Mouse (Mus musculus) hindbrain, embryonic 12.5 days (tissue): ENCODE data around the gene Tmprss15. TPM values are rescaled to one million over a fixed set of nuclear protein-coding genes. Genes with fewer than 3 reads are reported as not detected.

ENCODE experiments used
- ATAC-seq: fragments of 200-750 bp; cut with Nextera tagmentation; 2 replicates; pipeline ENCODE4 v1.8.0; 2017; ENCODE audit warnings: moderate TSS enrichment; ENCODE audit not compliant: low FRiP score
- H3K27ac ChIP-seq: fragments of 300-500 bp; sonication (generic); 2 replicates; pipeline ENCODE4 v1.5.1; 2016; ENCODE audit warnings: mild to moderate bottlenecking
- H3K27me3 ChIP-seq: fragments of 300-500 bp; sonication (generic); 2 replicates; pipeline ENCODE4 v1.6.1; 2016; ENCODE audit warnings: mild to moderate bottlenecking
- H3K36me3 ChIP-seq: fragments of 300-500 bp; sonication (generic); 2 replicates; pipeline ENCODE4 v1.6.1; 2016; ENCODE audit warnings: mild to moderate bottlenecking
- H3K4me1 ChIP-seq: fragments of 300-500 bp; sonication (generic); 2 replicates; pipeline ENCODE4 v1.6.1; 2016
- H3K4me2 ChIP-seq: fragments of 300-500 bp; sonication (generic); replicated peaks from 2 replicates; pipeline ENCODE4 v1.6.1; 2016; ENCODE audit warnings: mild to moderate bottlenecking
- H3K4me3 ChIP-seq: fragments of 300-500 bp; sonication (generic); 2 replicates; pipeline ENCODE4 v1.5.1; 2016; ENCODE audit warnings: mild to moderate bottlenecking
- H3K9ac ChIP-seq: fragments of 300-500 bp; sonication (generic); 2 replicates; pipeline ENCODE4 v1.6.1; 2016; ENCODE audit warnings: mild to moderate bottlenecking, moderate library complexity
- H3K9me3 ChIP-seq: fragments of 300-500 bp; sonication (generic); replicated peaks from 2 replicates; pipeline ENCODE4 v1.6.1; 2016; ENCODE audit warnings: mild to moderate bottlenecking
- WGBS: fragments of 180-500 bp; shearing (Covaris S2); methylation state at CpG from one replicate; pipeline ENCODE4 v1.1.7; 2016; 5-methylcytosine and 5-hydroxymethylcytosine counted together
- polyA plus RNA-seq: library from polyadenylated mRNA; unstranded; fragments of >200 nt; fragmentation: Nextera tagmentation; extraction: Ambion mirVana; gene quantifications from 2 replicates; pipeline ENCODE4 v1.2.1, GENCODE M21; 2016

Tmprss15 gene
- not detected in 2 replicates for polyA plus RNA-seq

DNA sequence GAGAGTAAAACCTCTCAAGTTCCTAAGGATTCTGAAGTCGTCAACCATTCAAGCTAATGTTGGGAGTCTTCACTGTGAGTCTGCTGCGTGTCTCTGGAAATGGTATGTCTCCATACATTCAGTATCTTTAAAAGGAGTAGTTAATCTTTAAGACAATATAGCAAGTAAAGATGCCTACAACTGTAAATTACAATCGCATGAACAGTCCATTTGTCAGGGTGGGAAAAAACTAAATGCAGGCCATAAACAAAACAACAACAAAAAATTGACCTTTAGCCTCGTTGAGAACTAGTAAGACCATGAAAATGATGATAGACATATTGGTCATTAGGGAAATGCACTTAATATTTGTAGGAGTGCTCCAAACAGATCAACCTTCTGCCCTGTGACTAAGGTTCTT is at the start of gene Tmprss15:
Tmprss15 (minus strand) TSS at position 101 of the 400 bp plus-strand sequence.
- no peak within 1 kb of the TSS for H3K4me3 ChIP-seq
- H3K4me2 ChIP-seq = no peak within 1 kb of the TSS
- no peaks in the 10 kb centered on the region for H3K27me3 ChIP-seq
- H3K9me3 ChIP-seq = no peaks in the 10 kb centered on the region
- H3K4me1 ChIP-seq = no peaks in the 10 kb centered on the region
- ATAC-seq = no peak
- no peak within 1 kb of the TSS for H3K27ac ChIP-seq
- no peak within 1 kb of the TSS for H3K9ac ChIP-seq
- 85% methylated on average over 4 of the region's 4 CpGs for whole genome bisulfite sequencing
- no peaks in the 10 kb centered on the region for H3K36me3 ChIP-seq

- Histone ChIP-seq H3K27me3 (no peaks in the 10 kb centered on the region), H3K4me2 (no peak overlapping the region), H3K4me3 (no peak overlapping the region), H3K9me3 (no peaks in the 10 kb centered on the region), H3K27ac (no peak overlapping the region), H3K9ac (no peak overlapping the region), H3K36me3 (no peaks in the 10 kb centered on the region), H3K4me1 (peaks cover 7% of the 10 kb centered on the region)
- WGBS = 68% methylated on average over 1 of the region's 1 CpGs
- 0 out of 2 replicates have a peak, but pooled peaks have one; percentile 26 for ATAC-seq
These were observed 24.0 kb upstream of the Tmprss15 start for GRCm38 (mm10) chr16:79114879-79115278.

- H3K27ac ChIP-seq = no peak overlapping the region
- H3K9ac ChIP-seq = no peak overlapping the region
- no peak for ATAC-seq
- H3K4me2 ChIP-seq = no peak overlapping the region
- WGBS = 29% methylated on average over 1 of the region's 1 CpGs
- H3K9me3 ChIP-seq = no peaks in the 10 kb centered on the region
- no peaks in the 10 kb centered on the region for H3K36me3 ChIP-seq
- H3K4me1 ChIP-seq = peaks cover 2% of the 10 kb centered on the region; the same call in 1 of the 2 replicates
- no peaks in the 10 kb centered on the region for H3K27me3 ChIP-seq
- H3K4me3 ChIP-seq = no peak overlapping the region
These were observed 18.6 kb upstream of the Tmprss15 start for GRCm38 (mm10) chr16:79109516-79109915.

DNA sequence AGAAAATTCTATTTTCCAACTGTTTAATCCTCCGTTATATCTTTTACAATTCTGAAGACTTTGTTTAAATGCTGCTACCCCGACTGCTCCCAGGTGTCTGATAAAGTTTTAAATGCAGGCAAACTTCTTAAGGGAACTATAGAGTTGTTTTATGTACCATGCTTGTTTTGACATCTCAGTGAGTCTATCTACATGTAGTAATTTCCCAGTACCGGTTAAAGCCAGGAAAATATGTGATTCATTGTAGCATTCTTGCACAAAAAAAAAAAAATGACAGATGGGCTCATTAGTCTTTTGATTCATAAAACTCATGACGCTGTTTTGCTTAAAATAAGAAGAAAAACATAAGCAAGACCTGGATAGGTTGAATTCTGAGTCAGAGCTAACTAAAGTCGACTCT is 18.1 kb upstream of the Tmprss15 start:
- no peak overlapping the region for H3K4me2 ChIP-seq
- H3K36me3 ChIP-seq = no peaks in the 10 kb centered on the region
- no peaks in the 10 kb centered on the region for H3K27me3 ChIP-seq
- ATAC-seq = no peak
- WGBS = 79% methylated on average over 5 of the region's 5 CpGs
- no peak overlapping the region for H3K27ac ChIP-seq
- no peak overlapping the region for H3K4me3 ChIP-seq
- H3K4me1 ChIP-seq = peaks cover under 1% of the 10 kb centered on the region; the same call in 1 of the 2 replicates
- no peaks in the 10 kb centered on the region for H3K9me3 ChIP-seq
- H3K9ac ChIP-seq = no peak overlapping the region

DNA sequence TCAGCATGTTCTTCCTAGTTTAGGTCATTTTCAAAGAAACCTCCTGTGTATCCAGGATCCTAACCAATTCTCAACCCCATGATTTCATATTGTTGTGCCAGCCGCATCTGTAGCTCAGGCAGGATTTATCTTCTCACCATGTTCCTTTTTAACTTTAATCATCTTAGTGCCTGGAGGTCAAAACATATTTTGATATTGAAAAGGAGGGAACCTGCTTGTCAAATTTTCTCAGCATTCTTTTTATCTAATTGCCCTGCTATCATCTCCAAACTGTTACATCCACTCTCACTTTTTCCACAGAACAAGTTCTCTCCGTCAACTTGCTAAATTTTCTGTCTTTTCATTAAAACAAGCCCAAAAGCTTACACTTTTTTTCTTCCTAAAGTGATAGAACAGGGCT is 9.4 kb upstream of the Tmprss15 start:
- no peak overlapping the region for H3K4me2 ChIP-seq
- no peak overlapping the region for H3K9ac ChIP-seq
- no peak overlapping the region for H3K27ac ChIP-seq
- H3K36me3 ChIP-seq = no peaks in the 10 kb centered on the region
- 88% methylated on average over 2 of the region's 2 CpGs for WGBS
- no peak for ATAC-seq
- H3K4me3 ChIP-seq = no peak overlapping the region
- H3K9me3 ChIP-seq = no peaks in the 10 kb centered on the region
- no peaks in the 10 kb centered on the region for H3K4me1 ChIP-seq
- no peaks in the 10 kb centered on the region for H3K27me3 ChIP-seq

DNA sequence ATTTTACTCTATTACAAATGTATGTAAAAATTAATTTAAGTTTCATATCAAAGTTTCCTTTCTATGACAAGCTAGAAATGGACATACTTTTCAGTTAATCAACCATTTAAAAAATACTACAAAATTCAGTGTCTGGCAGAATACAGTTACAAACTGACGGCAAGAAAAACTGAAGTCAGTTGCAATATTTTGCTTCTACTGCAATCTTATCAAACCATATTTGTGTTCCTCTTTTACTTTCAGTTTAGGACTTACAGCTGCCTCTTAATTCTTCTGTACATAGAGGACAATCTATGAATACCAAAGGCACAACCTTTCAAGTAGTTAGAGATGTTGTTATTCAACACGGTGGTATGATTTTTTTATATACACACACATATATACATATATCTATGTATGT is 7.4 kb upstream of the Tmprss15 start:
- no peak overlapping the region for H3K4me3 ChIP-seq
- 94% methylated on average over 2 of the region's 2 CpGs for WGBS
- H3K9me3 ChIP-seq = no peaks in the 10 kb centered on the region
- H3K9ac ChIP-seq = no peak overlapping the region
- no peak for ATAC-seq
- H3K27ac ChIP-seq = no peak overlapping the region
- H3K36me3 ChIP-seq = no peaks in the 10 kb centered on the region
- no peaks in the 10 kb centered on the region for H3K4me1 ChIP-seq
- H3K4me2 ChIP-seq = no peak overlapping the region
- H3K27me3 ChIP-seq = no peaks in the 10 kb centered on the region

DNA sequence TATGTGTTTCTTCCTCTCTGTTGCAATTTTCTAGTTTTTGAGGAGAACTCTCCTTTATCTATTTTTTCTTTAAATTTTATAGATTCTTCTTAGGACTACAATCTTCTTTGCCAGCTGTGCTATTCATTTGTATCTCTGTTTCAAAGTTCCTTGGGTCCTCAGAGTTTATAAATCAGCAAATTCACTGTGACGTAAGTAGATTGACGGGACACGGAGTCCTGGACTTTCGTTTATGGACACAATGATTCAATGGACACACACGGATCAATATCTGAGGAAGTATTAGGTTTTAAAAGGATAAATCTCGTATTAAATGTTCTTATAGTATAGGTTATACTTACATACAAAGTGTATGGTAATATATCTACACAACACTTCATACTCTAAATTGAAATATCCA is 4.3 kb downstream of the Tmprss15 start:
- no peaks in the 10 kb centered on the region for H3K27me3 ChIP-seq
- H3K36me3 ChIP-seq = no peaks in the 10 kb centered on the region
- H3K4me1 ChIP-seq = no peaks in the 10 kb centered on the region
- H3K27ac ChIP-seq = no peak overlapping the region
- H3K9me3 ChIP-seq = no peaks in the 10 kb centered on the region
- no peak overlapping the region for H3K4me3 ChIP-seq
- ATAC-seq = no peak
- H3K9ac ChIP-seq = no peak overlapping the region
- no peak overlapping the region for H3K4me2 ChIP-seq
- 91% methylated on average over 6 of the region's 6 CpGs for WGBS

GRCm38 (mm10) chr16:79063848-79064247 is 27.0 kb downstream of the Tmprss15 start:
- Histone ChIP-seq H3K4me2 (no peak overlapping the region), H3K4me3 (no peak overlapping the region), H3K27ac (no peak overlapping the region), H3K36me3 (no peaks in the 10 kb centered on the region), H3K9me3 (no peaks in the 10 kb centered on the region), H3K9ac (no peak overlapping the region), H3K27me3 (no peaks in the 10 kb centered on the region), H3K4me1 (no peaks in the 10 kb centered on the region)
- WGBS = 85% methylated on average over 1 of the region's 1 CpGs
- no peak for ATAC-seq

DNA sequence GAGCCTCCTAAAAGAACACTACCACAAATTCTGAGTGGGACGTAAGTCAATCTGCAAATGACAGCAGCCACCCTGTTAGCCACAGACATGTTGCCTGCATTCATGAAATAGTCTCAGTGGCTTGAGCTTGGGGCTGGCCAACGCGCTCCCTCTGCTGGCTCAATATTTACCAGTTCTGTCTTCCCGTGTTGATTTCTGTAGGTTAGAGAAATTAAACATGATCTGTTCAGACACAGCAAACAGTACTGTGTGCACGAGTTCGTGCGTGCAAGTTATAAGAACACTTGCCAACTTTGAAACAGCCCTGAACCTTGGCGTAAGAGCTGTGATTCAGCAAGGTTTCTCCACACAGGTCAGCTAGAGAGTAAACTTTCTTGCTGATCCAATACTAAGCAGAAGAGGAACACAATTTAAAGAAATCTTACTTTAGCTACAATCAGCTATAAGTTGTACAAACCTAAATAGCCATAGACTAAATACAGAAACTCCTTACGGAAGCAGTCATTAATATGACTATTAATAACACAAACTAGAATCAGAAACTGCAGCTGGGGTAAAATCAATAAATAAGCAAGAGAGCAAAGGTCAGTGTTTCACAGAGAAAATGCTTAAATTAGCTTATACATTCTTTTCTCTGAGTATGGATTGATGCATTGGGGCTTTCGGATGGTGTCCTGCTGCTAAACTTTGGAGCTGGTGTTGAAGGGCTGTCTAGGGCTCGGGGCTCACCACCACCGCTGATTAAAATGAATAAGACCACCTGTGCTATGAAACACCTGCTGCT is 31.9 kb downstream of the Tmprss15 start:
- WGBS = 70% methylated on average over 12 of the region's 12 CpGs
- H3K9me3 ChIP-seq = no peaks in the 10 kb centered on the region
- no peak for ATAC-seq
- H3K27me3 ChIP-seq = no peaks in the 10 kb centered on the region
- H3K27ac ChIP-seq = no peak overlapping the region
- H3K9ac ChIP-seq = no peak overlapping the region
- H3K4me1 ChIP-seq = no peaks in the 10 kb centered on the region
- no peak overlapping the region for H3K4me3 ChIP-seq
- no peaks in the 10 kb centered on the region for H3K36me3 ChIP-seq
- H3K4me2 ChIP-seq = no peak overlapping the region

GRCm38 (mm10) chr16:79032593-79032992 is 58.3 kb downstream of the Tmprss15 start:
- H3K4me1 ChIP-seq = no peaks in the 10 kb centered on the region
- H3K36me3 ChIP-seq = no peaks in the 10 kb centered on the region
- no peak for ATAC-seq
- no peak overlapping the region for H3K27ac ChIP-seq
- no peaks in the 10 kb centered on the region for H3K27me3 ChIP-seq
- no peak overlapping the region for H3K9ac ChIP-seq
- H3K4me2 ChIP-seq = no peak overlapping the region
- H3K9me3 ChIP-seq = no peaks in the 10 kb centered on the region
- WGBS = 86% methylated on average over 2 of the region's 2 CpGs
- H3K4me3 ChIP-seq = no peak overlapping the region

DNA sequence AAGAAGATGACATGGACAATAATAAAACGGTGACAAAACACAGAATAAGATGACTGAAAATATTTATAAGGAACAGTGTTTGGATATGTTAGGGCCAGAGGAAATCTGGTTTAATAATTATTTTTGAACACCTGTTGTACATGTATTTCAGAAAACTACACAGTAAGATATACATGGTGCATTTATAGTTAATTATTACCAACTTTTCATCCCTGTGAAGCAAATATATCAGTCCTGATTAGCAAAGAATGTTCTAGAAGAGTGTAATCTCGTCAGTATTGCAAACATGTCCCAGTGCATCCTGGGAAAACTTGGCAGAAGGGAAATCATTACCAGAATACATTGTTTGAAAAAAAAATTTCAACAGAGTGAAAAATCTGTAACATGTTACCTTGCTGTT is 88.1 kb downstream of the Tmprss15 start:
- Histone ChIP-seq H3K9me3 (no peaks in the 10 kb centered on the region), H3K9ac (no peak overlapping the region), H3K4me3 (no peak overlapping the region), H3K4me2 (no peak overlapping the region), H3K27me3 (no peaks in the 10 kb centered on the region), H3K36me3 (no peaks in the 10 kb centered on the region), H3K27ac (no peak overlapping the region), H3K4me1 (no peaks in the 10 kb centered on the region)
- ATAC-seq = no peak
- 86% methylated on average over 2 of the region's 2 CpGs for WGBS

- Histone ChIP-seq H3K4me3 (no peak overlapping the region), H3K36me3 (no peaks in the 10 kb centered on the region), H3K9ac (no peak overlapping the region), H3K9me3 (no peaks in the 10 kb centered on the region), H3K27ac (no peak overlapping the region), H3K4me1 (no peaks in the 10 kb centered on the region), H3K4me2 (no peak overlapping the region), H3K27me3 (no peaks in the 10 kb centered on the region)
- ATAC-seq = no peak
- WGBS = 85% methylated on average over 9 of the region's 9 CpGs
These were observed 89.2 kb downstream of the Tmprss15 start for GRCm38 (mm10) chr16:79001679-79002078.

DNA sequence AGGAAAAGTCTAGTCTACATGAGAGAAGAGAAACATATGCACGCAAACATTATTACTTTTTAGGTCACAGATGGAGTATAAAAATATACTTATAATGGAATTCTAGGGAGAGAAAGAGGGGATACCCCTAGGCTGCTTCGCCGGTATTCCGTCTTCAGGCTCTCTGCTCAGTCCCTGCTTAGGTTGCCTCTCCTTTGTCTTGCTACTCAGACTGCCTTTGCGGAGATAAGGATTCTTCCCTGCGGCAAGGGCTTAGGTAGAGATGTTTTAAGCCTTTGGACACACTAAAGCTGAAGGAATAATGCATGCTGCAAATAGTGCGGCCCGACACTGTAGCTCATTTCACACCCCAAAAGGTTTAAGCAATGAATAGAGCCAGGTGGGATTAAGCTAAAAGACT is 114.5 kb downstream of the Tmprss15 start:
- Histone ChIP-seq H3K27me3 (no peaks in the 10 kb centered on the region), H3K9ac (no peak overlapping the region), H3K27ac (no peak overlapping the region), H3K4me2 (no peak overlapping the region), H3K4me3 (no peak overlapping the region), H3K4me1 (no peaks in the 10 kb centered on the region), H3K9me3 (no peaks in the 10 kb centered on the region), H3K36me3 (no peaks in the 10 kb centered on the region)
- ATAC-seq = no peak
- 78% methylated on average over 8 of the region's 8 CpGs for WGBS
